Mouse (Mus musculus) right cerebral cortex, postnatal 10 days (tissue): ENCODE results near the gene Myo3b.

Source experiments
- DNase-seq, 2 experiments: peaks; one replicate each; pipeline ENCODE4 v3.0.0; 2021; ENCODE audit warnings: low spot score in 2 of 2

The Myo3b gene

GRCm38 (mm10) chr2:70352435-70353165 is 313.7 kb downstream of the Myo3b start:
- DNase-seq: no peak

DNA sequence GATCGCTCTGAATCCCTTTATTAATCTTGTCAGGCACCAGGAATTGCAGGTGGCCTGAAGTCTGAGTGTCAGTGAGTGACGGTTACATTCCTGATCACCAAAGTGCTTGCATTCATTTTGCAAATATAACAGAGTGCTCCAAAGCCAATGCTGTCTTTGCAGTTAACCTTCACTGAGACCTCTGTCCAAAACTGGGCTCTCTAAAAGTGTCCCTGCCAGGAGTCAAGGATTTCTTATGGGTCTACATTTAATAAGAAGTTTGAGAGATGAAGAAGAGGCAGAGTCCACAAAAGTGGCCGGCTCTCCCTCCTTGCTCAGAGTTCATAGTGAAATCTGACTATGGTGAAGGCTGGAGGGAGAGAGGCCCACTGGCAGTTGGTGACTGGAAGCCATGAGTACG is 315.1 kb downstream of the Myo3b start:
- no peak for DNase-seq

DNA sequence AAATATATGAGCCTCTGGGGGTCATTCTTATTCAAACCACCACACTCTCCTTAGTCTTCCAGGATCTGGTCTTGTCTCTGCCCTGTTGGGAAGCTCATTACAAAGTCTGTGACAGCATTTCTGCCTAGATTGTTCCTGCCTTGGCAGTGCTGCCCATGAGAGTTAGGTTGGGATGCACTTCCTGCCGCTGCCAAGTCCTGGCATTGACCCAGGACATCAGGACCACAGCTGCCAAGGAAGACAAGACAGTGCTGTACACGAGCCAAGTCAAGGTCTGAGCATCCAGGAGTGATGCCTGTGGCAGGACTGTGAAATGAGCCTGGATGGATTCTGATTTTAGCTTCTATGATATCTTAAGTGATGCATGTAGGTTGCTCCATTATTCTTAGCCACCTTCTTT is 316.1 kb downstream of the Myo3b start:
- peak in 1 of 2 experiments; percentile 27 for DNase-seq

- DNase-seq: no peak
Measured at GRCm38 (mm10) chr2:70369421-70369820, 330.5 kb downstream of the Myo3b start.

DNA sequence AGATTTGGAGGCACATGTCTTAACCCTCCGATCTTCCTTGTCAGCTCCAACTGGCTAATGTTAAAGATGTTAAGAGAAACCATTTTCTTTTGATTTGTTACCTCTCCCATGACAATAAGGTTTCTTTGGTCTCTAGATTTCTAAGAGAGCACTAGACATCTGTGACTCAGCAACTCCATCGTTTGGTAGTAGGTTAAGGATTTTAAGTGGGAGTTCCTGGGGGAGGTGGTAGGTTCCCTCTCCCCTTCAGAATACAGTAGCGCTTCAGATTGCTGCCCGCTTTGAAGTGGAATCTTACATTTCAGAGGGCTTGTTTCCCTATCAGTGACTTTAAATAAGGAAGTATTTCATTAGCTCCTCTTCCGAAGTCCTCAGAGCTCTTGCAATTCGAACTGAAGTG is 340.4 kb downstream of the Myo3b start:
- no peak for DNase-seq

DNA sequence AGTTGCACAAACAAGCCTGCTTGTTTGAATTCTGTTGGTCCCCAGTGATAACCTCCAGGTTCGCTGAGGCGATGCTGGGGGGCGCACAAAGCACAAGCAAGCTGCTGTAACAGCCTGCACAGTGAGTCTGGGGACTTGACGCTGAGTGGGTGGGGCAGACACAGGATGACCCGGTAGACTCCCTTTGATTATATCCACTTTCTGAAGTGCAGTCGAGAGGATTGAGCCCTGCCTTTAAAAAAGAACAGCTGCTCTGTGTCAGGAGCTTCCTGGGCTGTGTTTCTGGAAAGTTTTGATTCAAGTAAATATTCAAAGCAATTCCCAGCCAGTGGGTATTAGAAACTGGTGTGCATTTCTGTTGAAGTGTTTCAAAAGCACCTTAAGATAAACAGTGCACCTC is 341.0 kb downstream of the Myo3b start:
- no peak for DNase-seq

DNA sequence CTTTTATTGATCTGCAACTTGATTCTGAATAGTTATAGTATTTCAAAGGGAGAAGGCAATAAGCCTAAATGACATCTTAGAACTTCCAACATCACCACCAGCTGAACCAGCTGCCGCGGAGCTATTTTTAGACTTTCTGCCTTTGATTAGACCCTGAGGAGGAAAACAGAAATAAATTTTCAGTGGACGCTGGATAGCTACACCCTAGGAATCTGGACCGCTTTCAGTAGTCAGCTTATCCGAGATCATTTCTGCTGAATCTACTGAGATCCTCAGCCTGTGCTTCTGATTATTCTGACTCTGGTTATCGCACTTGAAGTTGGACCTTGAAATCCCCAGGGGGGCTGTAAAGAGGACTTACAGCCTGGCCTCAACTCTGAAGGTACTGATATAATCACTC is 349.7 kb downstream of the Myo3b start:
- DNase-seq: no peak

GRCm38 (mm10) chr2:70389162-70389561 is 350.2 kb downstream of the Myo3b start:
- DNase-seq: no peak

GRCm38 (mm10) chr2:70397734-70398276 is 358.9 kb downstream of the Myo3b start:
- no peak for DNase-seq

DNA sequence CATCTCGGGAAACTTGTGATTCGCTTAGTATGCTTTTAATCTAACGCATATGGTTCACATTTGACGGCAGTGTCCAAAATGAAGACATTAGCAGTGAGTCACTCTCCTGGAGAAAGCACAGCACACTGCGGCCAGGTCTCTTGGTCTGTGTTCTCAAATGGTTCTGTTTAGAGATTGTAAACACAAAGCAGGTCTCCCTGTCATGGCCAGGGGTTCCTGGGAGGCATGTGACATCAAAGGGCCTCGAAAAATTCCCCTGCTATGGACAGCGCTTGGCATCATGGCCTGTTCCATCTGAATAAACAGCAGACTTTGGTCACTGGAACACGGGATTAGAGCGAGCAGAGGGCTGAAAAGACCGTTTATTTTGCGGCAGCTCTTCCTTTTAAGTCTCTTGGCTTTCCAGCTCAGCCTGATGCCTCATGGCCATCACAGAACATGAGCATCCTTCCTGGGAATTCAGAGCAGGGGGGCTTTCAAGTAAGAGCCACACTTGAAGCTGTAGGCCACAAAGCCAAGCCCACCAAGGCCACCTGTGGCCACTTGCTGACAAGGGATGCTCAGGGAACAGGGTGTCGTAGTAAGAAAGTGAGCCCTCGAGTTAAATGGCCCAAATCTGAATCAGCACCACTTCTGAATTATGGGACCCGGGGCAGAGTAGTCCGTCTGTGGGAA is 360.7 kb downstream of the Myo3b start:
- DNase-seq: no peak

DNA sequence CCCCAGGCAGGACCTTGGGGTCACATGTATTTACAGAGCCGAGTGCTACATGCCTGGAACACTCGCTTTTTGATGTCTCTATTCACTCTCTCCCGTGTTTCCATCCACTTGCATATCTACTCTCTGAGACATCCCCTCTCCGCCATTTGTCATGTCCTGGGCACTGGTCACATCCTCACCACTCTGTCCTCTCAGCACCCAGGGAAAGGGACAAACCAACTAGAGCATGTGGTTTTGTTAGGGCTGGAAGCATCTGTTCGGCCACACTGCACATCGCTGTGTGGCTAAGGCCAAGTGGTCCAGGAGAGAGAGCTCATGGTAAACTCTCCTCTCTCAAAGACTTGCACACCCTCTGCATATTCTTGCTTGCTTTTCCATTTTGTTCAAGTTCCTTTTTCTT is 361.4 kb downstream of the Myo3b start:
- DNase-seq: no peak

DNA sequence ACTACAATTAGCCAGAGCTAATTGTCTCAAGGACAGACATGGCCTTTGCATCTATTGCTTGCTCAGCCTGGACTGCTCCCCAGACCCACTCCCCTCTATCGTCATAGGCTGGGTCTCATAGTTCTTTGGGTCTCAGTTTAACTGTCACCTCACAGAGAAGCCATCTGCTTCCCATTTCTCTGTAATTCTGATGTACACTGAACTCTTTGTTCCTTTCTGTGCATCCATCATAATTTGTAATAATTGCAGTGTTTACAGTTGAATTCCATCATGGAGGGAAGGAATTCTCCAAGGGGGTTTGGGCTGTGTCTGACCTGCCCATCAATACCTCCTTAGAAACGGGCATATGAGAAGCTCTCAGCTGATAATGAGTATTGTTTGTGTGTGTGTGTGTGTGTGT is 365.4 kb downstream of the Myo3b start:
- no peak for DNase-seq

GRCm38 (mm10) chr2:70406846-70407245 is 367.9 kb downstream of the Myo3b start:
- DNase-seq: no peak

GRCm38 (mm10) chr2:70407729-70408128 is 368.8 kb downstream of the Myo3b start:
- no peak for DNase-seq

- peak in 1 of 2 experiments; percentile 53 for DNase-seq
Measured at GRCm38 (mm10) chr2:70410298-70410885, 371.5 kb downstream of the Myo3b start.

DNA sequence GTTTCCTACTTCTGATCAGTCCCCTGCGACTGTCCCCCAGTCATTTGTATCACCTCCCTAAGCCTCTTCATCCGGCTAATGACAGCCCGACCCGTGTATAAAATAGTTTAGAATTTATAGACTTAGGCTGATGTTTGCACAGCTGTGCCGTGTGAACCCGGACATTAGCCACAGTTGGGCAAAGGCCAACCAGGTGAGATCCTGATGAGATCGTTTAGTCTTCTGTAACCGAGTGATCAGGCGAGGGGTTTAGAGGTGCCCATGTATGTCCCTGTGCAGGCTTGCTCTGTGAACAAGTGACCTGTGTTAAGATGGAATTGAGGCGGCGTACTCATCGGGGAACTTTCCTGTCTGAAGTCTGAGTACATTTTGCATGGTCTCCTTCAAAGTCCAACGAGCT is 373.4 kb downstream of the Myo3b start:
- no peak for DNase-seq

DNA sequence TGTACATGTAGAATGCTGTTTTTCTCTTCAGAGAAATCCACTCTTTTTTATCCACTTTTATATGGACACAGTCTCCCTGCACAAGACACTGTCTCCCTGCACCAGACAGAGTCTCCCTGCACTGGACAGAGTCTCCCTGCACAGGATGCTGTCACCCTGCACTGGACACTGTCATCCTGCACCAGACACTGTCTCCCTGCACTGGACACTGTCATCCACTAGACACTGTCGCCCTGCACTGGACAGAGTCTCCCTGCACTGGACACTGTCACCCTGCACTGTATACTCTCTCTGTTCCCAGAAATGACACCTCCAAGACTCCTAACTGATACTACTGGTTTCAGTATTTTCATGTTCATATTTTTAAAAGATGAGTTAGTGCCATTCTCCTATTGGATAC is 375.5 kb downstream of the Myo3b start:
- DNase-seq: no peak

- DNase-seq: no peak
Measured at GRCm38 (mm10) chr2:70415521-70415920, 376.6 kb downstream of the Myo3b start.

- DNase-seq: no peak
Measured at GRCm38 (mm10) chr2:70419336-70419735, 380.4 kb downstream of the Myo3b start.

DNA sequence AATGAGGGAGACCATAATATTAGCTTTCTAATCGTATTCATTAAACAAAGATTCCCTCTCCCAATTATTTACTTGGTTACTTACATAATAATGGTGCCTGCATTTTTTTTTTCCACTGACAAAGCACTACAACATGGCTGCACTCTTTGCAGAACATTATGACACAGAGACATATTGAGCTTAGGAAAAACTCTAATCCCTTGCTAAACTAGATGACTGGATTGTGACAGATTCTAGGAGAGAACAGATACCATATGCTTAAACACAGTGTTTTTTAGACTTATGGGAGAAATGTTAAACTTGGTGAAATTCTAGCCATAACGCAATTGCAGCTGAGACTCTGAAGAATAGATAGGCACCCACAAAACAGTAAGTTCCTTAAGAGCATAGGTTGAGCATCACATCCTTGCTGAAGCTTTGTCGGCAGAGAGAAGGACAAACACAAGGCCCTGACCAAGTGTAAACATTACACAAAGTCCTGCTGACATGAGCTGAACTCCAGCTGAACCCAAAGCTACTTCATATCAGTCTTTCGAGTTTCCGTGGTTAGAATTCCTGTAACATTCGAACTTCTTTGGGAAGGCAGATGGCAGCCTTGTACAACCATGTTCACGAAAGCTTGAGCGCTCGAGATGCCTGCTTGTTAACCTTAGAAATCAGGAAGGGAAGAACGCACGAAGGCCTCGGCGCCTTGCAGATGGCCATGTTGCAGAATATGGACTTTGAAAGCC is 382.4 kb downstream of the Myo3b start:
- DNase-seq: no peak

GRCm38 (mm10) chr2:70425611-70426010 is 386.7 kb downstream of the Myo3b start:
- no peak for DNase-seq

GRCm38 (mm10) chr2:70443035-70443434 is 404.1 kb downstream of the Myo3b start:
- DNase-seq: peak; percentile 56 to 57
